Mouse (Mus musculus) stomach, postnatal 0 days (tissue): ENCODE measurements around the gene Zfp385a.

Source experiments
- CTCF ChIP-seq: IDR thresholded peaks from 2 replicates; pipeline ENCODE4 v1.5.1; 2016; ENCODE audit warnings: antibody characterized with exemption, low read depth, mild to moderate bottlenecking, moderate library complexity
- EP300 ChIP-seq: optimal IDR thresholded peaks from 2 replicates; pipeline ENCODE3; 2016; ENCODE audit warnings: antibody characterized with exemption

GRCm38 (mm10) chr15:103335040-103335439 is 4.9 kb downstream of the Zfp385a start:
- TF ChIP-seq CTCF (no peak), EP300 (no peak)
